Mouse (Mus musculus) cerebellum, postnatal 36 days (tissue): ENCODE data around the gene Fbxo28.

ENCODE experiments used
- DNase-seq, 2 experiments: peaks; one replicate each; pipeline ENCODE4 v3.0.0; 2021 to 2022; ENCODE audit warnings: mixed read lengths in 2 of 2

Gene Fbxo28

GRCm38 (mm10) chr1:182284795-182285194 lies 56.6 kb downstream of the Fbxo28 start:
- DNase-seq = no peak

- DNase-seq = peak in 1 of 2 experiments; percentile 9
These were observed 58.2 kb downstream of the Fbxo28 start for GRCm38 (mm10) chr1:182283231-182283630.

GRCm38 (mm10) chr1:182282091-182283075 lies 59.0 kb downstream of the Fbxo28 start, which contains the start of gene Degs1:
TSS of gene Degs1 (minus strand) at chr1:182282804.
- DNase-seq = peak; percentile 93 to 94

GRCm38 (mm10) chr1:182281251-182281711 lies 60.1 kb downstream of the Fbxo28 start:
- DNase-seq = no peak

- DNase-seq = no peak
These were observed 60.9 kb downstream of the Fbxo28 start for GRCm38 (mm10) chr1:182280577-182280976.

GRCm38 (mm10) chr1:182280046-182280445 lies 61.4 kb downstream of the Fbxo28 start:
- DNase-seq = no peak

GRCm38 (mm10) chr1:182279436-182279835 lies 62.0 kb downstream of the Fbxo28 start:
- DNase-seq = no peak

- no peak for DNase-seq
These were observed 66.3 kb downstream of the Fbxo28 start for GRCm38 (mm10) chr1:182275109-182275508.

GRCm38 (mm10) chr1:182271632-182272031 lies 69.8 kb downstream of the Fbxo28 start:
- DNase-seq = no peak

- no peak for DNase-seq
These were observed 70.3 kb downstream of the Fbxo28 start for GRCm38 (mm10) chr1:182271130-182271529.

GRCm38 (mm10) chr1:182268317-182268716 lies 73.1 kb downstream of the Fbxo28 start:
- DNase-seq = no peak

- DNase-seq = no peak
These were observed 75.4 kb downstream of the Fbxo28 start for GRCm38 (mm10) chr1:182266028-182266525.
